ENCODE assay signal across 8 mouse cellular contexts in genomic region chr7:82868309-82869230, GRCm38 (mm10). TPM values are rescaled to one million over a fixed set of nuclear protein-coding genes. Genes with fewer than 3 reads are reported as not detected.
DNase-seq lines count a peak whose midpoint lies in the region; ATAC-seq and TF ChIP-seq lines count a peak whose summit lies in the region.

No protein-coding gene starts in this region.

- no peak for ATAC-seq in embryonic facial prominence, embryonic 13.5 days (ENCODE audit: insufficient number of reproducible peaks, insufficient read depth, low FRiP score, low TSS enrichment, low read depth)
- no peak for ATAC-seq in heart, embryonic 15.5 days (replicated peaks; ENCODE audit: insufficient number of reproducible peaks, insufficient read depth, low FRiP score, low read depth)
- ATAC-seq in liver, postnatal 0 days: no peak

- no peaks in the 10 kb centered on the region for H3K9me3 ChIP-seq in embryonic facial prominence, embryonic 13.5 days
- H3K9me3 ChIP-seq in heart, embryonic 15.5 days (replicated peaks): no peaks in the 10 kb centered on the region
- no peaks in the 10 kb centered on the region for H3K9me3 ChIP-seq in liver, postnatal 0 days (ENCODE audit: low read length)

- TF ChIP-seq EP300 in liver, postnatal 0 days (IDR thresholded peaks at IDR 0.05; ENCODE audit: low read depth): no peak

- H3K36me3 ChIP-seq in embryonic facial prominence, embryonic 13.5 days: peaks cover 31% of the 10 kb centered on the region
- no peaks in the 10 kb centered on the region for H3K36me3 ChIP-seq in heart, embryonic 15.5 days
- H3K36me3 ChIP-seq in liver, postnatal 0 days (replicated peaks; ENCODE audit: insufficient read depth, low read length): no peaks in the 10 kb centered on the region

- H3K27me3 ChIP-seq in embryonic facial prominence, embryonic 13.5 days: no peaks in the 10 kb centered on the region
- H3K27me3 ChIP-seq in heart, embryonic 15.5 days: no peaks in the 10 kb centered on the region
- H3K27me3 ChIP-seq in liver, postnatal 0 days (ENCODE audit: insufficient read depth, low read length): peaks cover 46% of the 10 kb centered on the region

- DNase-seq in CD8-positive naive resting alpha-beta T cell, adult 2 months (ENCODE audit: low read depth in 2 of 2, low spot score in 2 of 2): peak; percentile 41 to 46
- DNase-seq in adrenal gland, postnatal 10 days: peak; percentile 29
- peak; percentile 38 to 52 for DNase-seq in kidney, postnatal 25 days
- DNase-seq in liver, postnatal 0 days: peak; percentile 29
- peak; percentile 8 for DNase-seq in ovary, adult 18-20 months (ENCODE audit: low spot score)
- DNase-seq in thymus, postnatal 36 days: peak; percentile 63 to 73

- H3K4me1 ChIP-seq in embryonic facial prominence, embryonic 13.5 days: peaks cover 30% of the 10 kb centered on the region
- peaks cover 22% of the 10 kb centered on the region for H3K4me1 ChIP-seq in heart, embryonic 15.5 days (replicated peaks)
- peaks cover 23% of the 10 kb centered on the region for H3K4me1 ChIP-seq in liver, postnatal 0 days (ENCODE audit: insufficient read depth)

- WGBS in embryonic facial prominence, embryonic 13.5 days: under 1% methylated on average over 56 of the region's 56 CpGs
- 2% methylated on average over 56 of the region's 56 CpGs for WGBS in heart, embryonic 15.5 days
- WGBS in liver, postnatal 0 days (ENCODE audit: insufficient replicate concordance): 2% methylated on average over 56 of the region's 56 CpGs

- H3K9ac ChIP-seq in embryonic facial prominence, embryonic 13.5 days: peak overlapping the region; percentile 100
- peak overlapping the region; percentile 98 for H3K9ac ChIP-seq in heart, embryonic 15.5 days
- no peak overlapping the region for H3K9ac ChIP-seq in liver, postnatal 0 days (replicated peaks)

- H3K27ac ChIP-seq in embryonic facial prominence, embryonic 13.5 days: peak overlapping the region; percentile 100
- peak overlapping the region; percentile 99 for H3K27ac ChIP-seq in heart, embryonic 15.5 days
- H3K27ac ChIP-seq in liver, postnatal 0 days (ENCODE audit: low read depth): no peak overlapping the region

- TF ChIP-seq CTCF in liver, postnatal 0 days (IDR thresholded peaks at IDR 0.05; ENCODE audit: low read depth): no peak

- peak overlapping the region; percentile 95 for H3K4me3 ChIP-seq in embryonic facial prominence, embryonic 13.5 days
- H3K4me3 ChIP-seq in heart, embryonic 15.5 days: peak overlapping the region; percentile 95
- H3K4me3 ChIP-seq in liver, postnatal 0 days (ENCODE audit: low read depth, low read length): peak overlapping the region; percentile 55

- H3K4me2 ChIP-seq in embryonic facial prominence, embryonic 13.5 days: peak overlapping the region; percentile 93
- H3K4me2 ChIP-seq in heart, embryonic 15.5 days: peak overlapping the region; percentile 92
- H3K4me2 ChIP-seq in liver, postnatal 0 days (ENCODE audit: low read depth, low read length): peak overlapping the region; percentile 87

RNA-seq across cellular contexts. Expression of gene Mex3b, which starts 1.4 kb away (rescaled TPM):
- total RNA-seq in adrenal gland, postnatal 10 days (2021): 1 to 10 TPM; 4.6 to 7.7 TPM
- 35.9 and 37.1 TPM in 2 replicates for polyA plus RNA-seq in embryonic facial prominence, embryonic 13.5 days (2015; fragmentation: Nextera tagmentation; extraction: Ambion mirVana)
- 5.4 and 7.0 TPM in 2 replicates for polyA plus RNA-seq in heart, embryonic 15.5 days (2015; fragmentation: Nextera tagmentation; extraction: Ambion mirVana)
- 0.40 and 0.59 TPM in 2 replicates for polyA plus RNA-seq in liver, postnatal 0 days (2015; fragmentation: Nextera tagmentation; extraction: Ambion mirVana)

Comparison
In these comparisons a context has a peak if more than half of its experiments do, and no peak if none do; other contexts are left out.
1. DNase-seq: peak in every context shown above with its lines; median percentile 68 in thymus, postnatal 36 days; 45 in kidney, postnatal 25 days; 44 in CD8-positive naive resting alpha-beta T cell, adult 2 months; 29 in adrenal gland, postnatal 10 days; 29 in liver, postnatal 0 days; 8 in ovary, adult 18-20 months.